Mouse (Mus musculus): ENCODE data around the gene Srsf3.
"Not testable (repeated sequence)": the region's sequence is repeated elsewhere in the genome, so short reads cannot be mapped to it uniquely, and the experiment has no call there.

Srsf3 gene

GRCm38 (mm10) chr17:29032274-29033069 lies at the start of gene Srsf3:
Gene Srsf3, plus strand, starts transcription at chr17:29032628.
- DNase-seq (ENCODE audit: low read depth) = peak; percentile 87

- no peak for DNase-seq (ENCODE audit: low read depth)
These were observed 47.6 kb upstream of the Srsf3 start for GRCm38 (mm10) chr17:28984724-28985420.

- no peak for DNase-seq (ENCODE audit: low read depth)
These were observed 45.6 kb upstream of the Srsf3 start for GRCm38 (mm10) chr17:28986833-28987232.

- DNase-seq (ENCODE audit: low read depth) = no peak
These were observed 44.7 kb upstream of the Srsf3 start for GRCm38 (mm10) chr17:28987713-28988112.

GRCm38 (mm10) chr17:28988291-28988690 lies 44.1 kb upstream of the Srsf3 start:
- DNase-seq (ENCODE audit: low read depth) = no peak

GRCm38 (mm10) chr17:28988996-28989395 lies 43.4 kb upstream of the Srsf3 start:
- no peak for DNase-seq (ENCODE audit: low read depth)

- no peak for DNase-seq (ENCODE audit: low read depth)
These were observed 42.4 kb upstream of the Srsf3 start for GRCm38 (mm10) chr17:28990060-28990459.

GRCm38 (mm10) chr17:28991286-28991685 lies 41.1 kb upstream of the Srsf3 start:
- DNase-seq (ENCODE audit: low read depth) = no peak

- no peak for DNase-seq (ENCODE audit: low read depth)
These were observed 40.3 kb upstream of the Srsf3 start for GRCm38 (mm10) chr17:28992105-28992504.

- not testable (repeated sequence) for DNase-seq (ENCODE audit: low read depth)
These were observed 39.4 kb upstream of the Srsf3 start for GRCm38 (mm10) chr17:28993004-28993403.

- DNase-seq (ENCODE audit: low read depth) = no peak
These were observed 37.8 kb upstream of the Srsf3 start for GRCm38 (mm10) chr17:28994615-28995014.

GRCm38 (mm10) chr17:29000465-29000864 lies 32.0 kb upstream of the Srsf3 start:
- DNase-seq (ENCODE audit: low read depth) = no peak

- DNase-seq (ENCODE audit: low read depth) = no peak
These were observed 28.7 kb upstream of the Srsf3 start for GRCm38 (mm10) chr17:29003740-29004139.

- no peak for DNase-seq (ENCODE audit: low read depth)
These were observed 27.4 kb upstream of the Srsf3 start for GRCm38 (mm10) chr17:29005002-29005401.

- DNase-seq (ENCODE audit: low read depth) = no peak
These were observed 25.6 kb upstream of the Srsf3 start for GRCm38 (mm10) chr17:29006812-29007211.

GRCm38 (mm10) chr17:29007243-29007640 lies 25.2 kb upstream of the Srsf3 start:
- no peak for DNase-seq (ENCODE audit: low read depth)

- peak; percentile 59 for DNase-seq (ENCODE audit: low read depth)
These were observed 24.6 kb upstream of the Srsf3 start, which contains the start of gene Stk38 for GRCm38 (mm10) chr17:29007641-29008325. Gene Stk38, minus strand, starts transcription at chr17:29007995.

- no peak for DNase-seq (ENCODE audit: low read depth)
These were observed 24.1 kb upstream of the Srsf3 start for GRCm38 (mm10) chr17:29008326-29008650.

GRCm38 (mm10) chr17:29009181-29009580 lies 23.2 kb upstream of the Srsf3 start:
- no peak for DNase-seq (ENCODE audit: low read depth)

- peak; percentile 40 for DNase-seq (ENCODE audit: low read depth)
These were observed 18.2 kb upstream of the Srsf3 start for GRCm38 (mm10) chr17:29014235-29014634.

GRCm38 (mm10) chr17:29015638-29016037 lies 16.8 kb upstream of the Srsf3 start:
- DNase-seq (ENCODE audit: low read depth) = no peak

- DNase-seq (ENCODE audit: low read depth) = no peak
These were observed 15.7 kb upstream of the Srsf3 start for GRCm38 (mm10) chr17:29016705-29017104.
